Mouse (Mus musculus) bone marrow, adult 2 months (tissue): ENCODE data around the gene Thbs1.

ENCODE experiments used
- CTCF ChIP-seq: fragments of 200-500 bp; IDR thresholded peaks from 2 replicates; pipeline ENCODE4 v1.5.1; 2011; ENCODE audit warnings: low read length, control low read depth; ENCODE audit not compliant: control insufficient read depth, insufficient read depth
- POLR2A ChIP-seq: fragments of 200-500 bp; IDR thresholded peaks from 2 replicates; pipeline ENCODE4 v1.6.1; 2011; ENCODE audit warnings: low read depth, mild to moderate bottlenecking, control low read depth, low read length, borderline replicate concordance; ENCODE audit not compliant: control insufficient read depth

GRCm38 (mm10) chr2:118137071-118137470 lies 25.4 kb downstream of the Thbs1 start:
- TF ChIP-seq CTCF (no peak), POLR2A (no peak)
